Mouse (Mus musculus): ENCODE data around the gene Hrh2. TPM values are rescaled to one million over a fixed set of nuclear protein-coding genes. Genes with fewer than 3 reads are reported as not detected.

Gene Hrh2
- total RNA-seq (2017), result 4.8 to 16.6 TPM (median 5.1 TPM) in 3 replicates

GRCm38 (mm10) chr13:54192021-54192481 is at the start of gene Hrh2:
Hrh2 (plus strand) TSS chr13:54192129.
- no peak; the same call in 1 of the 2 replicates for ATAC-seq (replicated peaks; ENCODE audit: insufficient number of reproducible peaks, low FRiP score, low TSS enrichment, poor library complexity, severe bottlenecking)

- ATAC-seq (replicated peaks; ENCODE audit: insufficient number of reproducible peaks, low FRiP score, low TSS enrichment, poor library complexity, severe bottlenecking), result no peak
Measured at GRCm38 (mm10) chr13:54143788-54144187, 48.1 kb upstream of the Hrh2 start.

- no peak for ATAC-seq (replicated peaks; ENCODE audit: insufficient number of reproducible peaks, low FRiP score, low TSS enrichment, poor library complexity, severe bottlenecking)
Measured at GRCm38 (mm10) chr13:54144624-54145023, 47.3 kb upstream of the Hrh2 start.

GRCm38 (mm10) chr13:54147328-54147727 is 44.6 kb upstream of the Hrh2 start:
- no peak for ATAC-seq (replicated peaks; ENCODE audit: insufficient number of reproducible peaks, low FRiP score, low TSS enrichment, poor library complexity, severe bottlenecking)

GRCm38 (mm10) chr13:54152421-54152820 is 39.5 kb upstream of the Hrh2 start:
- no peak for ATAC-seq (replicated peaks; ENCODE audit: insufficient number of reproducible peaks, low FRiP score, low TSS enrichment, poor library complexity, severe bottlenecking)

- ATAC-seq (replicated peaks; ENCODE audit: insufficient number of reproducible peaks, low FRiP score, low TSS enrichment, poor library complexity, severe bottlenecking), result no peak
Measured at GRCm38 (mm10) chr13:54152911-54153310, 39.0 kb upstream of the Hrh2 start.

- no peak for ATAC-seq (replicated peaks; ENCODE audit: insufficient number of reproducible peaks, low FRiP score, low TSS enrichment, poor library complexity, severe bottlenecking)
Measured at GRCm38 (mm10) chr13:54153672-54154218, 38.2 kb upstream of the Hrh2 start.

- no peak for ATAC-seq (replicated peaks; ENCODE audit: insufficient number of reproducible peaks, low FRiP score, low TSS enrichment, poor library complexity, severe bottlenecking)
Measured at GRCm38 (mm10) chr13:54155822-54156221, 36.1 kb upstream of the Hrh2 start.

- ATAC-seq (replicated peaks; ENCODE audit: insufficient number of reproducible peaks, low FRiP score, low TSS enrichment, poor library complexity, severe bottlenecking), result no peak
Measured at GRCm38 (mm10) chr13:54159256-54159655, 32.7 kb upstream of the Hrh2 start.

- no peak for ATAC-seq (replicated peaks; ENCODE audit: insufficient number of reproducible peaks, low FRiP score, low TSS enrichment, poor library complexity, severe bottlenecking)
Measured at GRCm38 (mm10) chr13:54159756-54160155, 32.2 kb upstream of the Hrh2 start.

GRCm38 (mm10) chr13:54160546-54160945 is 31.4 kb upstream of the Hrh2 start:
- ATAC-seq (replicated peaks; ENCODE audit: insufficient number of reproducible peaks, low FRiP score, low TSS enrichment, poor library complexity, severe bottlenecking), result no peak

GRCm38 (mm10) chr13:54161514-54161913 is 30.4 kb upstream of the Hrh2 start:
- ATAC-seq (replicated peaks; ENCODE audit: insufficient number of reproducible peaks, low FRiP score, low TSS enrichment, poor library complexity, severe bottlenecking), result no peak

GRCm38 (mm10) chr13:54163363-54163762 is 28.6 kb upstream of the Hrh2 start:
- ATAC-seq (replicated peaks; ENCODE audit: insufficient number of reproducible peaks, low FRiP score, low TSS enrichment, poor library complexity, severe bottlenecking), result no peak

GRCm38 (mm10) chr13:54164462-54164861 is 27.5 kb upstream of the Hrh2 start:
- ATAC-seq (replicated peaks; ENCODE audit: insufficient number of reproducible peaks, low FRiP score, low TSS enrichment, poor library complexity, severe bottlenecking), result no peak

GRCm38 (mm10) chr13:54165066-54165465 is 26.9 kb upstream of the Hrh2 start:
- ATAC-seq (replicated peaks; ENCODE audit: insufficient number of reproducible peaks, low FRiP score, low TSS enrichment, poor library complexity, severe bottlenecking), result no peak

- ATAC-seq (replicated peaks; ENCODE audit: insufficient number of reproducible peaks, low FRiP score, low TSS enrichment, poor library complexity, severe bottlenecking), result no peak
Measured at GRCm38 (mm10) chr13:54165765-54166164, 26.2 kb upstream of the Hrh2 start.

- no peak for ATAC-seq (replicated peaks; ENCODE audit: insufficient number of reproducible peaks, low FRiP score, low TSS enrichment, poor library complexity, severe bottlenecking)
Measured at GRCm38 (mm10) chr13:54167036-54167435, 24.9 kb upstream of the Hrh2 start.

- ATAC-seq (replicated peaks; ENCODE audit: insufficient number of reproducible peaks, low FRiP score, low TSS enrichment, poor library complexity, severe bottlenecking), result no peak
Measured at GRCm38 (mm10) chr13:54168675-54169074, 23.3 kb upstream of the Hrh2 start.

GRCm38 (mm10) chr13:54170288-54170687 is 21.6 kb upstream of the Hrh2 start:
- ATAC-seq (replicated peaks; ENCODE audit: insufficient number of reproducible peaks, low FRiP score, low TSS enrichment, poor library complexity, severe bottlenecking), result no peak

GRCm38 (mm10) chr13:54171346-54171745 is 20.6 kb upstream of the Hrh2 start:
- no peak for ATAC-seq (replicated peaks; ENCODE audit: insufficient number of reproducible peaks, low FRiP score, low TSS enrichment, poor library complexity, severe bottlenecking)

- no peak for ATAC-seq (replicated peaks; ENCODE audit: insufficient number of reproducible peaks, low FRiP score, low TSS enrichment, poor library complexity, severe bottlenecking)
Measured at GRCm38 (mm10) chr13:54171761-54172160, 20.2 kb upstream of the Hrh2 start.
